Mouse (Mus musculus) granulocyte monocyte progenitor cell, adult 5-6 weeks (primary cell): Measurements from ENCODE around the gene Ap2b1. TPM values are rescaled to one million over a fixed set of nuclear protein-coding genes. Genes with fewer than 3 reads are reported as not detected.

Experiments
- ATAC-seq: replicated peaks from 2 replicates; pipeline ENCODE4 v1.8.0; 2016; ENCODE audit warnings: mild to moderate bottlenecking, moderate TSS enrichment, inconsistent platforms; ENCODE audit not compliant: poor library complexity, severe bottlenecking
- total RNA-seq, 2 experiments: library from RNA; stranded (forward) in 1 of 2; stranded (reverse) in 1 of 2; fragments of 200-712, 200-1000 nt in 1 of 2; fragments of >200 nt in 1 of 2; fragmentation: Nextera tagmentation in 1 of 2; gene quantifications; 2 replicates each; pipeline ENCODE4 v1.2.3; 2014 to 2017

The Ap2b1 gene
- total RNA-seq, 2 experiments from 2014 or later: 46.0 to 68.0 TPM

- peak; percentile 41 for ATAC-seq
Observed at GRCm38 (mm10) chr11:83439426-83440060, 140.7 kb downstream of the Ap2b1 start.

GRCm38 (mm10) chr11:83440081-83441064 is 141.5 kb downstream of the Ap2b1 start:
- peak; percentile 70 for ATAC-seq

DNA sequence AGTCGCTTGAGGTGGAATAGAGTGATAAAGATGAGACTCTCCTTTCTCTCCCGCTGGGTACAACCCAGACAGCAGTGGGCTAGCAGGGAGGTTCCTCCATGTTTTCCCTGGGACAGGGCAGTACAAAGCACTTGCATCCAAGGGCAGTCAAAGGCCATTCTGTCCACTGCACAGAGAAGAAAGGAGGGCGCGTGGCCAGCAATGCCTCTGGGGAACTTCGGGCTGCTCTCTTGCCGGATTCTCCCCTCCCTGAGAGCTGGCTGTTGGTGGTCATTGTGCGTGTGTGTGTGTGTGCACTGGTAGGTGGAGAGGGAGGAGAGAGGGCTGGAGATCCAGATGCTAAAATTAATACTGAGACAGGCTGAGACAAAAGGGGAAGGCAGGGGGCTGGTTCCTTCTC is 142.4 kb downstream of the Ap2b1 start:
- no peak for ATAC-seq

- peak; percentile 31 for ATAC-seq
Observed at GRCm38 (mm10) chr11:83442596-83443267, 143.9 kb downstream of the Ap2b1 start.

- no peak for ATAC-seq
Observed at GRCm38 (mm10) chr11:83443824-83444223, 145.0 kb downstream of the Ap2b1 start.

GRCm38 (mm10) chr11:83445001-83445400 is 146.2 kb downstream of the Ap2b1 start:
- ATAC-seq: peak; percentile 31

- ATAC-seq: no peak
Observed at GRCm38 (mm10) chr11:83447612-83448011, 148.8 kb downstream of the Ap2b1 start.

- no peak for ATAC-seq
Observed at GRCm38 (mm10) chr11:83448021-83448926, 149.4 kb downstream of the Ap2b1 start.

- ATAC-seq: no peak
Observed at GRCm38 (mm10) chr11:83448927-83449236, 150.1 kb downstream of the Ap2b1 start.

DNA sequence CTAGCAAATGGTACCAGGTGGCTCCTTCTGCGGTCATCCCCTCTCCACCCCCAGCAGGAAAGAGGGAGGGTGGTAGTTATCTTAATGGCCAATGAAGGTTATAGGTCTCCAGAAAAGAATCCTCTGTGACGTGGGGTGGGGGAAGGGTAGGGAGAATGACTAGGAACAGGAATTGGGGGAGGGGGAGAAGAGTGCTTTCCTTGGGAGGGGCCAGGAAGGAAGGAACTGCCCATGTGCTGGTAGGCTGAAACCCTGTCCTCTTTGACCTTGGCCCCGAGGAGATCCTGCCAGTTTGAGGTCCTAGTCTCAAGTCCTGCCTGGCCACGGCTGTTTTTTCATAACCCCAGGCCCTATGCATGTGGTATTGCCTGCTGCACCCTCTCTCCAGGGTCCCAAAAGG is 150.5 kb downstream of the Ap2b1 start:
- no peak for ATAC-seq

DNA sequence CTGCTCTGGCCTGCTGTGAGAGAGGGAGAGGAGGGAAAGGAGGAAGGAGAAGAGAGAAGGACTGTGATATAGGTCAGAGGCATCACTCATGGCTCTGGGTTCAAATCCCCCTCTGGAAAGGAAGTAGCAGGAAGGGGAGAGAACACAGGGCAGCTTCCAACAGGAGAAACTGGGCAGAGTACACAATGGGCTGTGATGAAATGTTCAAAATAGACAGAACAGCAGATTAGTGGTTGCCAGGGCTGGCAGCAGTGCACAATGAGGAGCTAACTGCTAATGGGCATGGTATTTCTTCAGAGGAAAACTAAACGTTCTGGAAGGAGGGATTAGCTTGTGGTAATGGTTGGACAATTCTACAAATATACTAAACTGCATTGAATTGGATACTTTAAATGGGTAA is 151.7 kb downstream of the Ap2b1 start:
- no peak for ATAC-seq

- ATAC-seq: no peak
Observed at GRCm38 (mm10) chr11:83451281-83451680, 152.5 kb downstream of the Ap2b1 start.

DNA sequence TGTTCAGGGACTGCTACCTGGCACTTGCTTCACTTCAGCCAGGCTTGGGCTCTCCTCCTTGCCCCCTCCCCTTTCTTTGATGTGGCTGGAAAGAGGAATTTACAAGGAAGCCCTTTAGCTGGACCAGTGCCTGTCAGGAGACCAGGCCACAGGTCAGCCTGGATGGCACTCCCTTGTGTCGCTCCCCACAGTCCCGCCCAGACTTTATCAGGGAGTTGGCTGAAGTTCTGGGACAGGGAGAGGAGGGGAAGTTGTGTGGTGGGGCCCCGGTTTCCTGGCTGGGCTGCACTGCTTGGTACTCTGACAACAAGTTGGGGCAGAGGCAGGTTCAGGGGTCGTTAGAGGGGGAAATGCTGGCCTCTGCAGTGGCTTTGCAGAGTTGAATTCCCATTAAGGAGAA is 155.7 kb downstream of the Ap2b1 start:
- peak; percentile 65 for ATAC-seq

Other genes with a start within 250 kb of the Ap2b1 start
- 8.3 and 11.4 TPM in 2 replicates for gene Slfn2, start 233.9 kb upstream of the Ap2b1 start, total RNA-seq (2014; fragmentation: Nextera tagmentation)
- 30.2 and 43.3 TPM in 2 replicates for gene Slfn2, start 233.9 kb upstream of the Ap2b1 start, total RNA-seq (2017)
- 0.30 TPM in 1 of 2 replicates, not detected in the other for gene Slfn1, start 182.2 kb upstream of the Ap2b1 start, total RNA-seq (2014; fragmentation: Nextera tagmentation)
- gene Slfn1, start 182.2 kb upstream of the Ap2b1 start, total RNA-seq (2017): 3.1 and 3.8 TPM in 2 replicates
- 1.5 and 2.8 TPM in 2 replicates for gene Slfn4, start 123.8 kb upstream of the Ap2b1 start, total RNA-seq (2014; fragmentation: Nextera tagmentation)
- gene Slfn4, start 123.8 kb upstream of the Ap2b1 start, total RNA-seq (2017): 6.4 and 7.2 TPM in 2 replicates
- 15.8 and 16.6 TPM in 2 replicates for gene Slfn3, start 107.7 kb upstream of the Ap2b1 start, total RNA-seq (2014; fragmentation: Nextera tagmentation)
- 27.5 and 33.9 TPM in 2 replicates for gene Slfn3, start 107.7 kb upstream of the Ap2b1 start, total RNA-seq (2017)
- gene Slfn14, start 12.3 kb upstream of the Ap2b1 start, total RNA-seq (2014; fragmentation: Nextera tagmentation): not detected in 2 replicates
- gene Slfn14, start 12.3 kb upstream of the Ap2b1 start, total RNA-seq (2017): not detected in 2 replicates
- 5.8 and 9.0 TPM in 2 replicates for gene Pex12, start 3.6 kb downstream of the Ap2b1 start, total RNA-seq (2014; fragmentation: Nextera tagmentation)
- gene Pex12, start 3.6 kb downstream of the Ap2b1 start, total RNA-seq (2017): 6.3 and 6.6 TPM in 2 replicates
- not detected in 2 replicates for gene Rasl10b, start 110.1 kb downstream of the Ap2b1 start, total RNA-seq (2014; fragmentation: Nextera tagmentation)
- gene Rasl10b, start 110.1 kb downstream of the Ap2b1 start, total RNA-seq (2017): 0.09 and 0.41 TPM in 2 replicates
- 0.13 TPM in 1 of 2 replicates, not detected in the other for gene Gas2l2, start 130.4 kb downstream of the Ap2b1 start, total RNA-seq (2014; fragmentation: Nextera tagmentation)
- 0.57 TPM in 1 of 2 replicates, not detected in the other for gene Gas2l2, start 130.4 kb downstream of the Ap2b1 start, total RNA-seq (2017)
- gene 1700020L24Rik, start 138.7 kb downstream of the Ap2b1 start, total RNA-seq (2014; fragmentation: Nextera tagmentation): 33.2 and 34.9 TPM in 2 replicates
- 79.8 and 113 TPM in 2 replicates for gene 1700020L24Rik, start 138.7 kb downstream of the Ap2b1 start, total RNA-seq (2017)
- 6.6 and 11.1 TPM in 2 replicates for gene Mmp28, start 164.0 kb downstream of the Ap2b1 start, total RNA-seq (2014; fragmentation: Nextera tagmentation)
- 5.4 and 5.6 TPM in 2 replicates for gene Mmp28, start 164.0 kb downstream of the Ap2b1 start, total RNA-seq (2017)
- gene Taf15, start 174.1 kb downstream of the Ap2b1 start, total RNA-seq (2014; fragmentation: Nextera tagmentation): 62.6 and 66.7 TPM in 2 replicates
- gene Taf15, start 174.1 kb downstream of the Ap2b1 start, total RNA-seq (2017): 43.8 and 44.1 TPM in 2 replicates
- not detected in 2 replicates for gene Heatr9, start 223.2 kb downstream of the Ap2b1 start, total RNA-seq (2014; fragmentation: Nextera tagmentation)
- gene Heatr9, start 223.2 kb downstream of the Ap2b1 start, total RNA-seq (2017): not detected in 2 replicates
- not detected in 2 replicates for gene Ccl5, start 231.5 kb downstream of the Ap2b1 start, total RNA-seq (2014; fragmentation: Nextera tagmentation)
- 2.1 TPM in 1 of 2 replicates, not detected in the other for gene Ccl5, start 231.5 kb downstream of the Ap2b1 start, total RNA-seq (2017)